Mouse (Mus musculus) cerebellum, adult 2 months (tissue): ENCODE data around the gene Mettl25. TPM values are rescaled to one million over a fixed set of nuclear protein-coding genes. Genes with fewer than 3 reads are reported as not detected.

ENCODE experiments used
- DNase-seq, 2 experiments: peaks; one replicate each; pipeline ENCODE4 v3.0.0; 2021
- H3K27ac ChIP-seq: fragments of 200-500 bp; 2 replicates; pipeline ENCODE4 v1.5.1; 2012; ENCODE audit warnings: low read length, control low read depth, inconsistent platforms; ENCODE audit not compliant: insufficient read depth
- H3K27me3 ChIP-seq: fragments of 200-500 bp; 2 replicates; pipeline ENCODE4 v1.6.1; 2012; ENCODE audit warnings: inconsistent platforms, mild to moderate bottlenecking, low read length, moderate library complexity; ENCODE audit not compliant: control insufficient read depth, insufficient read depth
- H3K4me1 ChIP-seq: fragments of 200-500 bp; 2 replicates; pipeline ENCODE4 v1.6.1; 2011; ENCODE audit warnings: low read length; ENCODE audit not compliant: control insufficient read depth, insufficient read depth
- H3K4me3 ChIP-seq: fragments of 200-500 bp; replicated peaks from 2 replicates; pipeline ENCODE3; 2011; ENCODE audit warnings: mild to moderate bottlenecking, low read depth, low read length, control low read depth; ENCODE audit not compliant: insufficient read depth
- CTCF ChIP-seq: fragments of 200-500 bp; IDR thresholded peaks from 2 replicates; pipeline ENCODE4 v1.5.1; 2011; ENCODE audit warnings: low read depth, mild to moderate bottlenecking, control low read depth, low read length, moderate library complexity, borderline replicate concordance; ENCODE audit not compliant: insufficient read depth
- POLR2A ChIP-seq: fragments of 200-500 bp; IDR thresholded peaks from 2 replicates; pipeline ENCODE4 v1.6.1; 2011; ENCODE audit warnings: low read length, control low read depth, borderline replicate concordance; ENCODE audit not compliant: insufficient read depth
- WGBS: fragments of 180-500 bp; shearing (Covaris S2); methylation state at CpG from one replicate; pipeline ENCODE4 v1.1.7; 2018; 5-methylcytosine and 5-hydroxymethylcytosine counted together
- polyA plus RNA-seq: library from polyadenylated mRNA; depleted of rRNA; stranded (reverse); fragments of >200 nt; gene quantifications from 2 replicates; pipeline ENCODE4 v1.2.3, GENCODE M21; 2012

The Mettl25 gene
- polyA plus RNA-seq, 1 experiment = 12.8 TPM

DNA sequence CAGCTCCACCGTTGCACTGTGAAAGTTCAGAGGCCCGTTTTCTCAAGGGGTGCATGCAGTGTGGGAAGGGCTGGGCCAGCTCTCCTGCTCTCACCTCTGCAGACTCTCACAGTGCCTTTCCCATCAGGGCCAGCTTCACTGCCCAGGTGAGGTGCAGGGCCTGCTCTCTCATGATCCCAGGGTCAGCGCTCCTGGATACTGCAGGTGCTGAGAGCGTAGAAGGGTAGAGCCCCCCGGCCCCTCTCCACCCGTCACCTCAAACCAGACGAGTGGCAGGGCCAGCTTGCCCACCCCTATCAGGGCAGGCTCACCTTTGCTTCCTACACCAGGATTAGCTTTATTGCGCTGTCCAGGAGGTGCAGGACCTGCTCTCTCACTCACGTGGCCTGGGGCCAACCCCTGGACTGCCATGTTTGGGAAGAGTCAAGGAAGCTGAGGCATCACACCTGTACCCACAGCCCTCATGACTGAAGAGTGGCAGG, 68.3 kb downstream of the Mettl25 start:
- no peak for DNase-seq
- Histone ChIP-seq H3K4me1 (no peaks in the 10 kb centered on the region), H3K4me3 (no peak overlapping the region), H3K27me3 (no peaks in the 10 kb centered on the region), H3K27ac (no peak overlapping the region)
- 89% methylated on average over 9 of the region's 9 CpGs for WGBS
- no peak for TF ChIP-seq CTCF
- no peak for TF ChIP-seq POLR2A

GRCm38 (mm10) chr10:105763959-105764358, 77.2 kb downstream of the Mettl25 start:
- Histone ChIP-seq H3K27me3 (no peaks in the 10 kb centered on the region), H3K4me1 (no peaks in the 10 kb centered on the region), H3K27ac (no peak overlapping the region), H3K4me3 (no peak overlapping the region)
- 88% methylated on average over 2 of the region's 2 CpGs for WGBS
- no peak for DNase-seq
- no peak for TF ChIP-seq POLR2A
- no peak for TF ChIP-seq CTCF

- H3K4me3 ChIP-seq = no peak overlapping the region
- no peak for DNase-seq
- no peak overlapping the region for H3K27ac ChIP-seq
- WGBS = 75% methylated on average over 2 of the region's 2 CpGs
- peaks cover 5% of the 10 kb centered on the region; the same call in 1 of the 2 replicates for H3K4me1 ChIP-seq
- no peaks in the 10 kb centered on the region for H3K27me3 ChIP-seq
- TF ChIP-seq POLR2A = no peak
- TF ChIP-seq CTCF = no peak
Measured at GRCm38 (mm10) chr10:105760460-105760859, 80.7 kb downstream of the Mettl25 start.

GRCm38 (mm10) chr10:105760046-105760445, 81.1 kb downstream of the Mettl25 start:
- DNase-seq = no peak
- Histone ChIP-seq H3K4me1 (peaks cover 5% of the 10 kb centered on the region; the same call in 1 of the 2 replicates), H3K27me3 (no peaks in the 10 kb centered on the region), H3K27ac (no peak overlapping the region), H3K4me3 (no peak overlapping the region)
- WGBS = 89% methylated on average over 7 of the region's 7 CpGs
- TF ChIP-seq POLR2A = no peak
- no peak for TF ChIP-seq CTCF

DNA sequence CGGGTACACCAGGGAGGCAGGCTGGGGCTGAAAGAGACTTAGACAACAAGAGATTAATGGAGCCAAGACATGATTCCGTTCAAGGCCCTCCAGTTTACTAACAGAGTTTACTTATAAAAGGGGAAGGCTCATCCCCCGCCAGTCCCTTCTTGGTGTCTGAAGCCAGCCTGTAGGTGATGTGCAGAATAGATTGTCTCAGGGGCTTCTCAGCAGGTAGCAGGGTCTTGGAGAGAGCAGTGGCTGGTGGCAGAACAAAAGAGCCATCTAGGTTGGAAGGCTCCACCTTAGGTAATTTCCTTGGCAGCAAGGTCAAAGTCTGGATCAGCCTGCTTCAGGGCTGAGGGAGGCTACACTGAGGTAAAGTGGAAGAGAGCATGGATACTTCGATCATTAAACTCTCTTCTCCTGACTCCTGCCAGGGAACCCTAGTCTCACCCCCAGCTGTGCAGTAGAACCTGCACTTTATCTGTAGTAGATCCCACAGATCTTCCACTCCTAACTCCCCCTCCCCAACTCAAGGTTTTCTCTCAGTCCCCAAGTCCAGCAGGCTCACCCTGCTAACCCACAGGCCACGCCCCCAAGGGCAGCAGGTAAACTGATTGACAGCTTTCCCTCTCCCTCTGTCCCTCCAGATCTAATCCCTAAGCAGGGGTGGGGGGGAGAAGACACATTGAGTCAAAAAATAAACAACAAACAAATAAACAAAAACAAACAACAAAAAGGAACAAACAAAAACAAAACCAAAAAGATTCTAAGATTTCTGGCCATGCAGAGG, 87.2 kb downstream of the Mettl25 start:
- WGBS = 86% methylated on average over 5 of the region's 5 CpGs
- Histone ChIP-seq H3K27ac (no peak overlapping the region), H3K4me3 (no peak overlapping the region)

DNA sequence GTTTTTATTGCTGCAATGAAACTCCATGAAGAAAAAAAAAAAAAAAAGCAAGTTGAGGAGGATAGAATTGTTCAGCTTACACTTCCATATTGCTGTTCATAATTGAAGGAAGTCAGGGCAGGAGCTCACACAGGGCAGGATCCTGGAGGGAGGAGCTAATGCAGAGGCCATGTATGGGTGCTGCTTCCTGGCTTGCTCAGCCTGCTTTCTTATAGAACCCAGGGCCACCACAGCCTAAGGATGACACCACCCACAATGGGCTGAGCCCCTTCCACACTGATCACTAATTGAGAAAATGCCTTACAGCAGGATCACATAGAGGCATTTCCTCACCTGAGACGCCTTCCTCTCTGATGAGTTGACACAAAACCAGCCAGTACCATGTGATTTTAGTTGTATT, 95.2 kb downstream of the Mettl25 start:
- no peak for DNase-seq
- no peaks in the 10 kb centered on the region for H3K4me1 ChIP-seq
- H3K27me3 ChIP-seq = no peaks in the 10 kb centered on the region
- TF ChIP-seq CTCF (no peak), POLR2A (no peak)
- 94% methylated on average over 1 of the region's 1 CpGs for WGBS
- H3K4me3 ChIP-seq = no peak overlapping the region
- H3K27ac ChIP-seq = no peak overlapping the region

More for the DNA sequence above, 87.2 kb downstream of the Mettl25 start:
- Histone ChIP-seq H3K27me3 (no peaks in the 10 kb centered on the region), H3K4me1 (peaks cover 5% of the 10 kb centered on the region; the same call in 1 of the 2 replicates)
- no peak for TF ChIP-seq POLR2A
- TF ChIP-seq CTCF = no peak
- no peak for DNase-seq

- Histone ChIP-seq H3K27ac (no peak overlapping the region), H3K27me3 (no peaks in the 10 kb centered on the region), H3K4me1 (no peaks in the 10 kb centered on the region), H3K4me3 (no peak overlapping the region)
- WGBS = 70% methylated on average over 6 of the region's 6 CpGs
- no peak for TF ChIP-seq CTCF
- no peak for TF ChIP-seq POLR2A
- DNase-seq = no peak
Measured at GRCm38 (mm10) chr10:105741736-105742135, 99.4 kb downstream of the Mettl25 start.

- no peaks in the 10 kb centered on the region for H3K27me3 ChIP-seq
- TF ChIP-seq POLR2A = no peak
- TF ChIP-seq CTCF = no peak
- WGBS = 65% methylated on average over 5 of the region's 5 CpGs
- no peak overlapping the region for H3K4me3 ChIP-seq
- H3K4me1 ChIP-seq = no peaks in the 10 kb centered on the region
- DNase-seq = no peak
- H3K27ac ChIP-seq = no peak overlapping the region
Measured at GRCm38 (mm10) chr10:105738942-105739341, 102.2 kb downstream of the Mettl25 start.
